Mouse (Mus musculus) heart, embryonic 11.5 days (tissue): ENCODE results near the gene Vps4b. TPM values are rescaled to one million over a fixed set of nuclear protein-coding genes. Genes with fewer than 3 reads are reported as not detected.
"Not testable (repeated sequence)": the region's sequence is repeated elsewhere in the genome, so short reads cannot be mapped to it uniquely, and the experiment has no call there.

Source experiments
- ATAC-seq: fragments of 200-750 bp; cut with Nextera tagmentation; replicated peaks from 2 replicates; pipeline ENCODE4 v1.8.0; 2017; ENCODE audit warnings: moderate library complexity; ENCODE audit not compliant: insufficient number of reproducible peaks, low FRiP score, low TSS enrichment
- H3K27ac ChIP-seq: fragments of 300-500 bp; sonication (generic); 2 replicates; pipeline ENCODE4 v1.5.1; 2014; ENCODE audit warnings: mild to moderate bottlenecking, low read depth, low read length
- H3K27me3 ChIP-seq: fragments of 300-500 bp; sonication (generic); 2 replicates; pipeline ENCODE4 v1.6.1; 2014; ENCODE audit warnings: mild to moderate bottlenecking, low read length, mixed read lengths; ENCODE audit not compliant: control insufficient read depth, insufficient read depth
- H3K36me3 ChIP-seq: fragments of 300-500 bp; sonication (generic); 2 replicates; pipeline ENCODE4 v1.6.1; 2014; ENCODE audit warnings: mild to moderate bottlenecking, low read length, moderate library complexity, mixed read lengths; ENCODE audit not compliant: control insufficient read depth, insufficient read depth
- H3K4me1 ChIP-seq: fragments of 300-500 bp; sonication (generic); 2 replicates; pipeline ENCODE4 v1.6.1; 2014; ENCODE audit warnings: low read length; ENCODE audit not compliant: control insufficient read depth, insufficient read depth
- H3K4me2 ChIP-seq: fragments of 300-500 bp; sonication (generic); 2 replicates; pipeline ENCODE4 v1.6.1; 2014; ENCODE audit warnings: mild to moderate bottlenecking, moderate library complexity
- H3K4me3 ChIP-seq: fragments of 300-500 bp; sonication (generic); 2 replicates; pipeline ENCODE4 v1.5.1; 2014; ENCODE audit warnings: low read depth, low read length
- H3K9ac ChIP-seq: fragments of 300-500 bp; sonication (generic); 2 replicates; pipeline ENCODE4 v1.6.1; 2014; ENCODE audit warnings: mild to moderate bottlenecking, low read depth, low read length, moderate library complexity
- H3K9me3 ChIP-seq: fragments of 300-500 bp; sonication (generic); replicated peaks from 2 replicates; pipeline ENCODE4 v1.6.1; 2016; ENCODE audit warnings: low read length; ENCODE audit not compliant: control insufficient read depth
- WGBS: fragments of 180-500 bp; shearing (Covaris S2); extraction: QIAGEN DNeasy Blood & Tissue Kit; methylation state at CpG from one replicate; pipeline ENCODE4 v1.1.7; 2014; ENCODE audit not compliant: insufficient replicate concordance; 5-methylcytosine and 5-hydroxymethylcytosine counted together
- polyA plus RNA-seq: library from polyadenylated mRNA; unstranded; fragments of >200 nt; fragmentation: Nextera tagmentation; extraction: Ambion mirVana; gene quantifications from 2 replicates; pipeline ENCODE4 v1.2.1, GENCODE M21; 2014

Gene Vps4b
- polyA plus RNA-seq, 1 experiment from 2014 or later = 47.6 TPM

DNA sequence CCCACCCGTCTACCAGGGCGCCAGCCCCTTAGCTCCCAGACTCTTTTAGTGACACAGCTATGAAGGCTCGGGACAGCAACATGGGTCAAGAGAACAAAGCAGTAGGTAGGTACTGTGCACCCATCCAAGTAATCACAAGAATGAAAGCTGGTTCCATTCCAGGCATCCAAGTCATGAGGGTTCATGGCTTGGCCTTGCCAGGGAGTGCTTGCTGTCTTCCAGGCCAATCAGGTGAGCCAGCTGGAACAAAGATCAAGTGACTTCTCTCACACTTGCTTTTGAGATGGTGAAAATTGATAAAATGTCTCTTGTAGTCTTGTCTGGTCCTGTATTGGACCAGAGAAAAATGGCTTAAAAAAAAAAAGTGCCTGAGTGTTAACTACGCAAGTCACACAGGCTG lies 55.8 kb downstream of the Vps4b start:
- Histone ChIP-seq H3K4me2 (no peak overlapping the region), H3K27ac (no peak overlapping the region), H3K4me3 (no peak overlapping the region), H3K27me3 (no peaks in the 10 kb centered on the region), H3K4me1 (no peaks in the 10 kb centered on the region), H3K36me3 (peaks cover 2% of the 10 kb centered on the region; the same call in 1 of the 2 replicates), H3K9ac (no peak overlapping the region), H3K9me3 (no peaks in the 10 kb centered on the region)
- no peak for ATAC-seq
- 88% methylated on average over 4 of the region's 4 CpGs for WGBS

DNA sequence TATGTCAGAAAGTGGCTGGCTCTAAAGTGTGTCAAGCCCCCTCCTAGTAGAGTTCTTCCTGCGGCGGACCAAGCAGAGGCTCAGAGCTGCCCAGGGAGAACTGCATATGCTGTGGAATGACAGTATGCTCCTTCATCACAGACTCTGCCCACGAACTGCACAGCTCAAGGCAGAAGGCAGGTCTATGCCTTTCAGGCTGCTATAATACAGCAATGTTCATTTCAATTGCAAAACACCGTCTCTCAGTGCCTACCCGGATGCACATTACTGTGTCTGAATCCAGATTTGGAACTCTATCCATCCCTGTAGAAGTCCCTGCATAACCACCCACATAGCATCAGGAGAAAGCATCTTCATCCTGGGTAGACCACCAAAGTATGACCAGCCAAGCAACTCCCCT lies 56.7 kb downstream of the Vps4b start:
- no peak for ATAC-seq
- H3K9ac ChIP-seq = no peak overlapping the region
- no peak overlapping the region for H3K27ac ChIP-seq
- H3K27me3 ChIP-seq = no peaks in the 10 kb centered on the region
- no peaks in the 10 kb centered on the region for H3K9me3 ChIP-seq
- no peaks in the 10 kb centered on the region for H3K4me1 ChIP-seq
- no peak overlapping the region for H3K4me3 ChIP-seq
- peaks cover 2% of the 10 kb centered on the region; the same call in 1 of the 2 replicates for H3K36me3 ChIP-seq
- no peak overlapping the region for H3K4me2 ChIP-seq
- 91% methylated on average over 5 of the region's 5 CpGs for WGBS

DNA sequence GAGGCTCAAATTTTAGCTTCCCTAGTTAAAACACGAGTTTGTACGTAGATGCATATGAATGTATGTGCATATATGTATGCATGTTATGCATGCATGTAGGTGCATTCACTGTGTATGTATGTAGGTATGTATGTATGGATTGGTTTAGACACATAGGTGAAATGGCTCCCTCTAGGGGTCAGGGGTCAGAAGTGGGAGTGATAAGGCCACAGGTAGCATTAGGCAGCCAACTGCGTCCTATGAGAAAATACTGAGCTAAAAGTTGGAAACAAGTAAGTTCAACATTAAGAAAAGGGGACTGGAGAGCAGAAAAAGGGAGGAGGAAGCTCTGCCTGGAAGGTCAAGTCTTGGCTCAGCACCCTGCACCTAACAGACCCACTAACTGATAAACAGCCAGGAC lies 58.4 kb downstream of the Vps4b start:
- 82% methylated on average over 3 of the region's 3 CpGs for WGBS
- no peaks in the 10 kb centered on the region for H3K4me1 ChIP-seq
- H3K4me3 ChIP-seq = no peak overlapping the region
- H3K4me2 ChIP-seq = no peak overlapping the region
- no peak overlapping the region for H3K9ac ChIP-seq
- no peaks in the 10 kb centered on the region for H3K27me3 ChIP-seq
- H3K9me3 ChIP-seq = no peaks in the 10 kb centered on the region
- ATAC-seq = no peak
- no peak overlapping the region for H3K27ac ChIP-seq
- peaks cover 4% of the 10 kb centered on the region; the same call in 1 of the 2 replicates for H3K36me3 ChIP-seq

- H3K4me3 ChIP-seq = no peak overlapping the region
- 92% methylated on average over 8 of the region's 8 CpGs for WGBS
- H3K36me3 ChIP-seq = peaks cover 4% of the 10 kb centered on the region; the same call in 1 of the 2 replicates
- H3K4me2 ChIP-seq = no peak overlapping the region
- no peaks in the 10 kb centered on the region for H3K27me3 ChIP-seq
- no peaks in the 10 kb centered on the region for H3K9me3 ChIP-seq
- H3K4me1 ChIP-seq = no peaks in the 10 kb centered on the region
- ATAC-seq = no peak
- H3K9ac ChIP-seq = no peak overlapping the region
- no peak overlapping the region for H3K27ac ChIP-seq
These were observed 60.3 kb downstream of the Vps4b start for GRCm38 (mm10) chr1:106736211-106736610.

- no peaks in the 10 kb centered on the region for H3K27me3 ChIP-seq
- H3K9me3 ChIP-seq = no peaks in the 10 kb centered on the region
- no peak overlapping the region for H3K4me3 ChIP-seq
- WGBS = 57% methylated on average over 2 of the region's 2 CpGs
- H3K4me1 ChIP-seq = no peaks in the 10 kb centered on the region
- no peak overlapping the region for H3K9ac ChIP-seq
- peaks cover 4% of the 10 kb centered on the region; the same call in 1 of the 2 replicates for H3K36me3 ChIP-seq
- H3K27ac ChIP-seq = no peak overlapping the region
- ATAC-seq = no peak
- no peak overlapping the region for H3K4me2 ChIP-seq
These were observed 60.9 kb downstream of the Vps4b start for GRCm38 (mm10) chr1:106735586-106735985.

DNA sequence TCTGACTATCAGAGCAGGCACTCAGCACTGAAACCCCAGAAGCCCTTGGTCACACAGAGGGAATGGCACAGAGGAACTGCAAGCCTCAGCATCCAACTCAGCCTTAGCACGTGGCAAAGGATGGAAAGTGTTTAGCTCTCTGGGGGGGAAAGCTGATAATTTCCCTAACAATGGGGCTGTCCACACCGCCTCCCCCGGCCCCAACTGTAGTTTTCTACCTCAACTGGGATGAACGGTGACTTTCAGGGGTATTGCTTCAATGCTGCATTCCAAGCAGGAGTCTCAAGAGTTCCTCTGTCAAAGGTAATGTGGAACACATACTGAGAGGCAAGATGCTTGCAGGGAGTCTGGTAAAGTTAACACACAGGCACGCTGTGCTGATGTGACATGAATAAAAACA lies 74.5 kb downstream of the Vps4b start:
- Histone ChIP-seq H3K27me3 (no peaks in the 10 kb centered on the region), H3K4me3 (no peak overlapping the region), H3K36me3 (no peaks in the 10 kb centered on the region; the same call in 1 of the 2 replicates), H3K9me3 (no peaks in the 10 kb centered on the region), H3K9ac (no peak overlapping the region), H3K4me1 (no peaks in the 10 kb centered on the region), H3K4me2 (no peak overlapping the region), H3K27ac (no peak overlapping the region)
- 37% methylated on average over 5 of the region's 5 CpGs for WGBS
- ATAC-seq = no peak

- not testable (repeated sequence) for H3K4me3 ChIP-seq, H3K4me1 ChIP-seq, H3K27me3 ChIP-seq, H3K9me3 ChIP-seq, H3K4me2 ChIP-seq, H3K9ac ChIP-seq, H3K27ac ChIP-seq, ATAC-seq, H3K36me3 ChIP-seq
- 67% methylated on average over 7 of the region's 7 CpGs for WGBS
These were observed 78.8 kb downstream of the Vps4b start for GRCm38 (mm10) chr1:106717736-106718135.

DNA sequence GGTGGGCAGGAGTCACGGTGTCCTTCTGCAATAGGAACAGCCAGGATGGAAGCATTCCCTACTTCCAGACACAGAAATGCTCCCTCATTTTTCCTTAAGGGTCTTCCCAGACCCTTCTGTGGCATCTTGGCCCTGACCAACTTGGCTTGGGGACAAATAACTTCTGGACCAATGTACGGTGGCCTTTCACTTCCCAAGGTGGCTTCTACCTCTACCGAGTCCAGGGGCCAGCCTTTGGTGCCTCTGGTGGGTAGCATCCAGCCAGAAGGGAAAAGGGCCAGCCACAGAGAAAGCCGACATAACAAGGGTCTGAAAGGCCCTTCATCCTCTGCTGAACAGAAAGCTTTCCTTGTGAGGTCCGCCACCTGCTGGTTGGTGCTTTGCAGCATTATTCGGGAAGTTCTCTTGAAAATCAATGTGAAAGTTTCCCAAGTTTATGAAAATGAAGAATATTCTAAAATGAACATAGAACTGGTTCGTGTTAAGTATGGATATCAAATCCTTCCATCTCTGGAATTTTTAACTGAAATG lies 79.4 kb downstream of the Vps4b start:
- H3K4me2 ChIP-seq = no peak overlapping the region
- H3K4me3 ChIP-seq = no peak overlapping the region
- 37% methylated on average over 7 of the region's 7 CpGs for whole genome bisulfite sequencing
- no peak for ATAC-seq
- H3K27ac ChIP-seq = no peak overlapping the region
- peaks cover 11% of the 10 kb centered on the region; the same call in 1 of the 2 replicates for H3K4me1 ChIP-seq
- H3K27me3 ChIP-seq = no peaks in the 10 kb centered on the region
- H3K36me3 ChIP-seq = no peaks in the 10 kb centered on the region
- no peak overlapping the region for H3K9ac ChIP-seq
- H3K9me3 ChIP-seq = no peaks in the 10 kb centered on the region

DNA sequence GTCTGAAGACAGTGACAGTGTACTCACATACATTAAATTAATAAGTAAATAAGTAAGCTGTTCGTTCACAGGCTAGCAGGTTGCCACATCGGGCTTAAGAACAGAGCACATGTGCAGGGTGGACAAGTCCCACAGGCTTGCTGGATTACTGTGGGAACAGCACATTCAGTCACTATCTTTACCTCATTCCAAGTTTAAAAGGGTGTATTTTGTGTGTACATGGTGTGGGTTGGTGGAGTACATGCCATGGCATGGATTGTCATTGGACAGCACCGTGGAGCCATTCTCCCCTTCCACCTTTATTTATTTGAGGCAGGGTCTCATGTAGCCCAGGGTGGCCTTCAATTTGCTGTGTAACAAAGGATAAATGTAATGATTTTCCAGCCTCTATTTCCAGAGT lies 80.4 kb downstream of the Vps4b start:
- 85% methylated on average over 3 of the region's 3 CpGs for WGBS
- ATAC-seq = no peak
- H3K4me3 ChIP-seq = no peak overlapping the region
- no peaks in the 10 kb centered on the region for H3K27me3 ChIP-seq
- peaks cover 15% of the 10 kb centered on the region; the same call in 1 of the 2 replicates for H3K4me1 ChIP-seq
- H3K9me3 ChIP-seq = no peaks in the 10 kb centered on the region
- no peak overlapping the region for H3K9ac ChIP-seq
- no peak overlapping the region for H3K27ac ChIP-seq
- H3K4me2 ChIP-seq = no peak overlapping the region
- no peaks in the 10 kb centered on the region for H3K36me3 ChIP-seq
